Mouse (Mus musculus) spleen, adult 2 months (tissue): Measurements from ENCODE around the gene Spns2.

Source experiments
- CTCF ChIP-seq: fragments of 200-500 bp; IDR thresholded peaks from 2 replicates; pipeline ENCODE4 v1.5.1; 2011; ENCODE audit warnings: mild to moderate bottlenecking, inconsistent platforms; ENCODE audit not compliant: insufficient read depth, insufficient read length, insufficient replicate concordance; ENCODE audit errors: extremely low read depth
- POLR2A ChIP-seq: fragments of 200-500 bp; IDR thresholded peaks from 2 replicates; pipeline ENCODE4 v1.6.1; 2011; ENCODE audit warnings: low read depth, low read length, inconsistent platforms

DNA sequence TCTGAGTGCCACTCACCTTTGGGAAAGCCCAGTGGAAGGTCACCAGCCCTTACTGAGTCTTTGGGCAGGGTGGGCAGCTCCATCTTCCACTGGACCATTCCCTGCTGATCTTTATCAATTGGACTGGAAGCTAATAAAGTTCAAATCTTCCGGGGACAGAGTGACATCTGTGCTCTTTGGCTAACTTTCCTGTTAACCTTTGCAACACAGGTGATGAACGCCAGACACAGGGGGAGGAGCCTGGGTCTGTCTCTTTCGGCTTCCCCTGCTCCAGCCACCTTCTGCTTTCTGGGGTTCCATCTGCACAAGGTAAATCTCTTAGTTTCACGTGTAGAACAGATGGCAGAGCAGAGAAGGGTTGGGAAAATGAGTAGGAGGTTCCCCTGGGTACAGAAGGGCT lies 51.3 kb downstream of the Spns2 start:
- TF ChIP-seq CTCF (no peak), POLR2A (no peak)
